Mouse (Mus musculus): ENCODE results near the gene Wdr53. TPM values are rescaled to one million over a fixed set of nuclear protein-coding genes. Genes with fewer than 3 reads are reported as not detected.
"Not testable (repeated sequence)": the region's sequence is repeated elsewhere in the genome, so short reads cannot be mapped to it uniquely, and the experiment has no call there.

The Wdr53 gene
- polyA plus RNA-seq, 1 experiment: 8.7 TPM

DNA sequence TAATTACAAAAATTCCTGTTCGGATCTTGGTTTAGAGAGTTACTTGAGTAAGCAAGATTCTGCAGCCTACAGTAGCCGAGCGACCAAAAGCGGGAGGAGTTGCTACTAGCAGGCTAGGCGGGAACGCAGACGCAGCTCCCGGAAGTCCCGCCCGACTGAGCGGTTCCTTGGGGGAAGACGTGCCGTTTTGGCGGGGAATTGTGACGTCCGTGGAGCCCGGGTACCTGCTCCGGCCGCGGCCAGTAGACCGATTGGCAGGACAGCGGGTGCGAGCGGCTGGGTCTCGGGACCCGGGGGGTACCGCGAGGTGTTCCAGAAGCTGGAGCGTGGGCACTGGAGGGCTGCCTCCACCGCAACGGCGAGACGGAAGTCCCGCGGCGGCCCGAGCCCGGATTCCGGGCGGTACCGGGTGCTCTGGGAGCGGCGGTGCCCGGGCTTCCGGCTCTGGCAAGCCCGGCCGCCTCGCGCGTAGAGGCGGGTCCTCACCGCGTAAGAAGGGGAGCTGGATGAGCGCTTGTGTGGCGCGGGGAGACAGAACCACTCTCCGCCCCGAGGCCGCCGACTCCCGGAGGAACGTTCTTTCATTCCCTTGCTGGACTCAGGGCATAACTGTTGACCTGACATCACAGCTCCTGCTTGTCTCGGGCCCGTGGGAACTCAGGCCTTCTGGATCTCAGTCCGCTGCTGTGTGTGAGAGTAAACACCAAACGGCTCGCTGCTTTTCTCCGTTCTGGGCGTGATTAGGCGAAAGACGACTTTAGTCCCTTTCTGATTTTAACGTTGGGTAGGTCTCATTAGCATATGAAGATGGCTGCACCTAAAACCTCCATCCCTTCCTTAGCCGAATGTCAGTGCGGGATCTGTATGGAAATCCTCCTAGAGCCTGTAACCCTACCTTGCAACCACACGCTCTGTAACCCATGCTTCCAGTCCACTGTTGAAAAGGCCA lies 30.6 kb downstream of the Wdr53 start, which contains the start of gene Rnf168:
Rnf168 (plus strand) TSS at position 152 of the 949 bp plus-strand sequence.
- TF ChIP-seq FLI1 (IDR thresholded peaks at IDR 0.05; ENCODE audit: low read length) (peak; percentile 67; the same call in 1 of the 2 replicates), GATA1 (IDR thresholded peaks at IDR 0.05; ENCODE audit: borderline replicate concordance, low read length) (no peak)
- Histone ChIP-seq H3K4me3 (replicated peaks) (peak within 1 kb of the TSS; percentile 97), H3K27me3 (replicated peaks) (no peaks in the 10 kb centered on the region), H3K9me3 (peaks cover 4% of the 10 kb centered on the region; the same call in 1 of the 2 replicates), H3K4me1 (peaks cover 25% of the 10 kb centered on the region), H3K36me3 (replicated peaks; ENCODE audit: low read length) (peaks cover 26% of the 10 kb centered on the region)

DNA sequence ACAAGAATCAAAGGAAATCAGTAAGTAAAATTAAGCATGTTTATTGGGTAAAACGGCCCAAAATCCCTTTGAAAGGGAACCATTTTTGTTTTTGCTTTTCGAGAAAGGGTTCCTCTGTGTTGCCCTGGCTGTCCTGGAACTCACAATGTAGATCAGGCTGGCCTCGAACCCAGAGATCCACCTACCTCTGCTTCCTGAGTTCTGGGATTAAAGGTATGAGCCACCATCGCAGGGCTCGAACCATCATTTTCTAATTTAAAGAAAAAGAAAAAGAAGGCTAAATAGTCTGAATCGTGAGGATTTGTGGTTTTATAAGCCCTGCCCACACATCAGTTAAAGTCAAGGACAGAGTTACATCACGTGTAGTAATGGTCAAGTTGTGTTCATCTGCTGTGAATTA lies 31.4 kb downstream of the Wdr53 start:
- no peak for TF ChIP-seq GATA1 (IDR thresholded peaks at IDR 0.05; ENCODE audit: borderline replicate concordance, low read length)
- TF ChIP-seq FLI1 (IDR thresholded peaks at IDR 0.05; ENCODE audit: low read length): no peak
- H3K36me3 ChIP-seq (replicated peaks; ENCODE audit: low read length): peaks cover 34% of the 10 kb centered on the region
- peaks cover 30% of the 10 kb centered on the region for H3K4me1 ChIP-seq
- H3K4me3 ChIP-seq (replicated peaks): peak overlapping the region; percentile 97
- no peaks in the 10 kb centered on the region for H3K27me3 ChIP-seq (replicated peaks)
- H3K9me3 ChIP-seq: peaks cover 4% of the 10 kb centered on the region; the same call in 1 of the 2 replicates

DNA sequence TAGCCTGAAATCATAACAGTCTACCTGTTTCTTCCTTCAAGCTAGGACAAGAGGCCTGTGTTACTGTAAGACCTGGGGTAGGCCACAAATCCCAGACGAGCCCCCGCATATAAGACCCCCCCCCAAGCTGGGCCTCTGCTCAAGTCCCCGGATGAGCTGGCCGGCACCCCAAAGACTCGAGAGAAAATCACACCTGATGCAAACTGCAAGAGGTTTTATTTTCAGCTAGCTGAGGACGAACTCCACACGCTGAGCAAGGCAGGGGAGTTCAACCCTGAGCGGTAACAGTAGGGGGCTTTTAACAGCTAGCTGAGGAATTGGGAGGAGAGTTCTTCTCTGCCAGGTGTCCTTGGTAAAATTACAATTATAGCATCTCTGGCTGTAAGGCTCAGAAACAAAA lies 33.2 kb downstream of the Wdr53 start:
- H3K27me3 ChIP-seq (replicated peaks): no peaks in the 10 kb centered on the region
- H3K9me3 ChIP-seq: peaks cover 4% of the 10 kb centered on the region; the same call in 1 of the 2 replicates
- H3K4me1 ChIP-seq: peaks cover 34% of the 10 kb centered on the region
- no peak overlapping the region for H3K4me3 ChIP-seq (replicated peaks)
- TF ChIP-seq GATA1 (IDR thresholded peaks at IDR 0.05; ENCODE audit: borderline replicate concordance, low read length) (no peak), FLI1 (IDR thresholded peaks at IDR 0.05; ENCODE audit: low read length) (no peak)
- peaks cover 53% of the 10 kb centered on the region for H3K36me3 ChIP-seq (replicated peaks; ENCODE audit: low read length)

DNA sequence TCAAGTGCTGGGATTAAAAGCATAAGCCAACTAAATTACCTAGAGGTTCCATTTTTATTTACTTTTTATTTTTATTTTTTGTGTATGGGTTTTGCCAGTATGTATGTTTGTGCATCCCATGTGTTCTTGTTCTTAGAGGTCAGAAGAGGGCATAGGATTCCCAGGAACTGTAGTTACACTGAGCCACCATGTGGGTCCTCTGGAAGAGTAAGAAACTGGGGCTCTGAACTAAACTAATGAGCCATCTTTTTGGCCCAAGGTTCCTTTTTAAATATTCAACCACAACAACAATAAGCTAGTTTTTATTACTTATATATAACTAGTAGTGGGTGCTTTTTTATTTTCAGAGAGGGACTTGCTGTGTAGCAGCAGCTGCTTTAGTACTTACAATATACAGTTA lies 35.6 kb downstream of the Wdr53 start:
- Histone ChIP-seq H3K36me3 (replicated peaks; ENCODE audit: low read length) (peaks cover 75% of the 10 kb centered on the region), H3K9me3 (peaks cover 4% of the 10 kb centered on the region; the same call in 1 of the 2 replicates)
- TF ChIP-seq GATA1 (IDR thresholded peaks at IDR 0.05; ENCODE audit: borderline replicate concordance, low read length) (no peak), FLI1 (IDR thresholded peaks at IDR 0.05; ENCODE audit: low read length) (no peak)

DNA sequence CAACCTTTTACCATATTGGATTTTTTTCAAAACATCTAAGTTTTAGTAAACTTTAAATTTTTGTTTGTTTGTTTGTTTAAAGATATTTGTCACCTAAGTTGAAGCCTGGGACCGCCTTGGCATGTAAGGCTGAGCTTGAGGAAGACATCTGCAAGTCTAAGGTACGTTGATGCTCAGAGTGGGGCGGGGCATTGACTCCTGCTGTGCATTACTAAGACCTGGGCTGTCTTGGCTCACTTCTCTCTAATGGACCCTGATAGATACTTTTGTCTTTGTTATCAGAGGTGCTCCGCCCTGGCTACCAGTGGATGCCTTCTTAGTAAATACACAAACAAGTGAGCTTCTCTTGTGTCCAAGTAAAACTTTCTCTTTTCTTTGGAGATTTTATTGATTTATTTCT lies 44.8 kb downstream of the Wdr53 start:
- H3K4me3 ChIP-seq (replicated peaks): no peak overlapping the region
- H3K36me3 ChIP-seq (replicated peaks; ENCODE audit: low read length): peaks cover 56% of the 10 kb centered on the region

More for the DNA sequence above, 35.6 kb downstream of the Wdr53 start:
- no peak overlapping the region for H3K4me3 ChIP-seq (replicated peaks)
- no peaks in the 10 kb centered on the region for H3K27me3 ChIP-seq (replicated peaks)
- H3K4me1 ChIP-seq: peaks cover 22% of the 10 kb centered on the region

DNA sequence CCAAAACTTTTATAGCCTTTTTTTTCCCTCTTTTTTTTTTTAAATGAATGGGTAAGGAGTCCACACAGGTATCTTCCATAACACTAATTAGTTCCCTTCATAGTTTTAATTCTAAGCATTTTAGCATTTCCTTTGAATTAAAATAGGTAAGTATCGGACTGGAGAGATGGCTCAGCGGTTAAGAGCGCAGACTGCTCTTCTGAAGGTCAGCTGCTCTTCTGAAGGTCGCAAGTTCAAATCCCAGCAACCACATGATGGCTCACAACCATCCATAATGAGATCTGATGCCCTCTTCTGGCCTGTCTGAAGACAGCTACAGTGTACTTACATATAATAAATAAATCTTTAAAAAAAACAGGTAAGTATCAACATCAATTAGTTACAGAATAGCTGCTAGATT lies 52.6 kb downstream of the Wdr53 start:
- H3K4me3 ChIP-seq (replicated peaks); H3K9me3 ChIP-seq; H3K4me1 ChIP-seq; H3K27me3 ChIP-seq (replicated peaks): not testable (repeated sequence)
- peaks cover 60% of the 10 kb centered on the region for H3K36me3 ChIP-seq (replicated peaks; ENCODE audit: low read length)

More for the DNA sequence above, 44.8 kb downstream of the Wdr53 start:
- Histone ChIP-seq H3K9me3 (no peaks in the 10 kb centered on the region), H3K4me1 (no peaks in the 10 kb centered on the region), H3K27me3 (replicated peaks) (no peaks in the 10 kb centered on the region)
- TF ChIP-seq GATA1 (IDR thresholded peaks at IDR 0.05; ENCODE audit: borderline replicate concordance, low read length) (no peak), FLI1 (IDR thresholded peaks at IDR 0.05; ENCODE audit: low read length) (no peak)

DNA sequence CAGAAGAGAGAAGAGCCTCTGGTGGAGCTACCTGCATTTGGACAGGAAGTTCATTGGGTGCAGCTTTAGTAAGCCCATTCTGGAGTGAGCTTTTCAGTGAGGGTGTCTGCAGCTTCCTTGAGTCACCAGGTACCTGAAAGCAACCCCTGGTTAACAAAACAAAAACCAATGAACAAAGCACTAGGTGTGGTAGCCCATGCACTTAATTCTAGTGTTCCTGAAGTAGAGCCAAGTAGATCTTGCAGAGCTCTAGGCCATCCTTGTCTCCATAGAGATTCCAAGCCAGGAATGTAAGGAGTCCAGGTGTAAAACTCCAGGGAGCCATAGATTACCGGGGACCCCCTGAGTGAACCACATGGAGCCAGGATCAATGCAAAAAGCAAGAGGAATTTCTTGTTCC lies 56.0 kb downstream of the Wdr53 start:
- TF ChIP-seq GATA1 (IDR thresholded peaks at IDR 0.05; ENCODE audit: borderline replicate concordance, low read length) (no peak), FLI1 (IDR thresholded peaks at IDR 0.05; ENCODE audit: low read length) (no peak)
- Histone ChIP-seq H3K9me3 (no peaks in the 10 kb centered on the region), H3K27me3 (replicated peaks) (no peaks in the 10 kb centered on the region), H3K4me3 (replicated peaks) (no peak overlapping the region), H3K4me1 (peaks cover 5% of the 10 kb centered on the region; the same call in 1 of the 2 replicates), H3K36me3 (replicated peaks; ENCODE audit: low read length) (peaks cover 38% of the 10 kb centered on the region)

DNA sequence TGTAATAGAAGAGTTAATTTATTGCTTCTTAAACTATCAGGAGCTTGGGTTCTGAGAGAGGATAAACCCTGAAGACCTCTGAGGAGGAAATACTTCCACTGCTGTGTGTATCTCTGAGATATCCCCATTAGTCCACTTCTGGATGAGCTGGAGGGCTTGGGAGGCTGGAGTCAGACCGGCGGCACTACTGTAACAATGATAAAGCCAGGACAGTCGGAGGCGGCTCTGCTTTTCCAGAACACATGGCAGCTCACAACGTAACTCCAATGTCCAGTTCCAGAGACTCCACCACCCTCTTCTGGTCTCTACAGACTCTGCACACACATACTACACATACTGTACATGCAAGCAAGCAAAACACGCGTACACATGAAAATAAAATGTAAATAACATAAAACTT lies 56.9 kb downstream of the Wdr53 start:
- Histone ChIP-seq H3K9me3 (no peaks in the 10 kb centered on the region), H3K4me3 (replicated peaks) (no peak overlapping the region), H3K36me3 (replicated peaks; ENCODE audit: low read length) (peaks cover 29% of the 10 kb centered on the region), H3K4me1 (peaks cover 5% of the 10 kb centered on the region; the same call in 1 of the 2 replicates), H3K27me3 (replicated peaks) (no peaks in the 10 kb centered on the region)
- TF ChIP-seq GATA1 (IDR thresholded peaks at IDR 0.05; ENCODE audit: borderline replicate concordance, low read length): no peak
- TF ChIP-seq FLI1 (IDR thresholded peaks at IDR 0.05; ENCODE audit: low read length): no peak

Other genes starting within 250 kb of the Wdr53 start
- 1.5 and 1.9 TPM in 2 replicates for gene Senp5, start 243.9 kb upstream of the Wdr53 start, polyA plus RNA-seq (2012; ENCODE audit: insufficient read depth, low replicate concordance)
- 16.0 and 24.5 TPM in 2 replicates for gene Pak2, start 167.9 kb upstream of the Wdr53 start, polyA plus RNA-seq (2012; ENCODE audit: insufficient read depth, low replicate concordance)
- 30.0 and 61.3 TPM in 2 replicates for gene Pigx, start 147.5 kb upstream of the Wdr53 start, polyA plus RNA-seq (2012; ENCODE audit: insufficient read depth, low replicate concordance)
- 1.6 and 2.0 TPM in 2 replicates for gene Cep19, start 147.4 kb upstream of the Wdr53 start, polyA plus RNA-seq (2012; ENCODE audit: insufficient read depth, low replicate concordance)
- 75.8 and 110 TPM in 2 replicates for gene Nrros, start 81.6 kb upstream of the Wdr53 start, polyA plus RNA-seq (2012; ENCODE audit: insufficient read depth, low replicate concordance)
- 1.3 TPM in 1 of 2 replicates, not detected in the other for gene Bex6, start 67.4 kb upstream of the Wdr53 start, polyA plus RNA-seq (2012; ENCODE audit: insufficient read depth, low replicate concordance)
- gene Fbxo45, start 69 bp upstream of the Wdr53 start, polyA plus RNA-seq (2012; ENCODE audit: insufficient read depth, low replicate concordance): 0.95 and 2.2 TPM in 2 replicates
- not detected in 2 replicates for gene Smco1, start 24.2 kb downstream of the Wdr53 start, polyA plus RNA-seq (2012; ENCODE audit: insufficient read depth, low replicate concordance)
- gene Rnf168, start 30.2 kb downstream of the Wdr53 start, polyA plus RNA-seq (2012; ENCODE audit: insufficient read depth, low replicate concordance): 1.4 and 3.8 TPM in 2 replicates
- 0.23 TPM in 1 of 2 replicates, not detected in the other for gene Ubxn7, start 85.0 kb downstream of the Wdr53 start, polyA plus RNA-seq (2012; ENCODE audit: insufficient read depth, low replicate concordance)
- 0.83 TPM in 1 of 2 replicates, not detected in the other for gene Tm4sf19, start 153.3 kb downstream of the Wdr53 start, polyA plus RNA-seq (2012; ENCODE audit: insufficient read depth, low replicate concordance)
- gene Tctex1d2, start 172.5 kb downstream of the Wdr53 start, polyA plus RNA-seq (2012; ENCODE audit: insufficient read depth, low replicate concordance): not detected in 2 replicates
- gene Pcyt1a, start 183.7 kb downstream of the Wdr53 start, polyA plus RNA-seq (2012; ENCODE audit: insufficient read depth, low replicate concordance): 14.2 and 47.1 TPM in 2 replicates
- gene Slc51a, start 240.7 kb downstream of the Wdr53 start, polyA plus RNA-seq (2012; ENCODE audit: insufficient read depth, low replicate concordance): not detected in 2 replicates
- 0.20 TPM in 1 of 2 replicates, not detected in the other for gene Zdhhc19, start 249.0 kb downstream of the Wdr53 start, polyA plus RNA-seq (2012; ENCODE audit: insufficient read depth, low replicate concordance)